Mouse (Mus musculus) bone marrow, adult 2 months (tissue): ENCODE measurements around the gene Stac3.

Source experiments
- CTCF ChIP-seq: fragments of 200-500 bp; IDR thresholded peaks from 2 replicates; pipeline ENCODE4 v1.5.1; 2011; ENCODE audit warnings: low read length, control low read depth; ENCODE audit not compliant: control insufficient read depth, insufficient read depth
- POLR2A ChIP-seq: fragments of 200-500 bp; IDR thresholded peaks from 2 replicates; pipeline ENCODE4 v1.6.1; 2011; ENCODE audit warnings: low read depth, mild to moderate bottlenecking, control low read depth, low read length, borderline replicate concordance; ENCODE audit not compliant: control insufficient read depth

DNA sequence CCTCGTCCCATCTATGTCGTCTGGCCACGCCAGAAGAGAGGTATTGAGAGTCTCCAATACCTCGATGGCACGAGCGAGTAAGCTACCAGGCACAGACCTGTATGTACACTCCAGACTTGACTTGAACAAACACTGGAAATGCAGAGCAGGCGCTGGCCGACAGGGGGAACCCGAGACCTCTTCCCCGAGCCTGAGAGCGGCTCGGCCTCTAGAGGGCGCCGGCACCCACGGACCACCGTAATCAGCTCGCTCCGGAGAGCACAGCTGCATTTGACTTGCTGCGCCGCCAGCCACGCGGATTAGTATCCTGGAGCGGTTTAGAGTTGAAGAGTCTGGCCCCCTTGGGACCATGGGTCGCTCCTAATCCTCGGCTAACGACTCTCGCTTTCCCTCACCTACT lies 11.3 kb downstream of the Stac3 start:
- TF ChIP-seq CTCF: peak; percentile 99
- TF ChIP-seq POLR2A: no peak
